Comparison of ENCODE assay signal across 8 mouse cellular contexts in genomic region chr4:125282154-125282973, GRCm38 (mm10).
DNase-seq lines count a peak whose midpoint lies in the region; ATAC-seq lines count a peak whose summit lies in the region.

No protein-coding gene starts in this region.

- H3K27ac ChIP-seq in hindbrain, embryonic 16.5 days (ENCODE audit: low read depth, low read length): no peak overlapping the region

- ATAC-seq in hindbrain, embryonic 16.5 days: peak; percentile 93
- no peak for ATAC-seq in megakaryocyte progenitor cell, adult 5-6 weeks (replicated peaks; ENCODE audit: poor library complexity)

- intact Hi-C loops in heart, postnatal 25 days (cut with DNase I): no loop called here

- no peaks in the 10 kb centered on the region for H3K36me3 ChIP-seq in hindbrain, embryonic 16.5 days (ENCODE audit: control insufficient read depth, insufficient read depth, low read length)

- H3K4me2 ChIP-seq in hindbrain, embryonic 16.5 days (ENCODE audit: low read length): peak overlapping the region; percentile 20

- 0 out of 2 replicates have a peak overlapping the region, but pooled peaks have one; percentile 2 for H3K4me3 ChIP-seq in hindbrain, embryonic 16.5 days (ENCODE audit: low read length)

- no peaks in the 10 kb centered on the region for H3K27me3 ChIP-seq in hindbrain, embryonic 16.5 days (replicated peaks; ENCODE audit: control insufficient read depth, insufficient read depth, low read length)

- WGBS in hindbrain, embryonic 16.5 days: 11% methylated on average over 21 of the region's 21 CpGs

- H3K4me1 ChIP-seq in hindbrain, embryonic 16.5 days (ENCODE audit: control insufficient read depth, insufficient read depth, low read depth, low read length): peaks cover 10% of the 10 kb centered on the region

- peak; percentile 90 for DNase-seq in heart, adult 11 months
- no peak for DNase-seq in heart, postnatal 25 days (ENCODE audit: low spot score)
- DNase-seq in cerebellum, postnatal 10 days: peak; percentile 97 to 98
- DNase-seq in frontal cortex, postnatal 10 days (ENCODE audit: low spot score in 2 of 2): peak; percentile 65 to 71
- peak; percentile 64 to 73 for DNase-seq in left cerebral cortex, adult 18-20 months (ENCODE audit: low spot score in 2 of 2)
- peak; percentile 66 for DNase-seq in neural tube, embryonic 10.5 days (ENCODE audit: extremely low spot score, low spot score)

- no peaks in the 10 kb centered on the region for H3K9me3 ChIP-seq in hindbrain, embryonic 16.5 days (ENCODE audit: control insufficient read depth, low read length)

- H3K9ac ChIP-seq in hindbrain, embryonic 16.5 days (ENCODE audit: low read depth, low read length): no peak overlapping the region
